Mouse (Mus musculus): ENCODE results near the gene Ilvbl.
"Not testable (repeated sequence)": the region's sequence is repeated elsewhere in the genome, so short reads cannot be mapped to it uniquely, and the experiment has no call there.

Gene Ilvbl

DNA sequence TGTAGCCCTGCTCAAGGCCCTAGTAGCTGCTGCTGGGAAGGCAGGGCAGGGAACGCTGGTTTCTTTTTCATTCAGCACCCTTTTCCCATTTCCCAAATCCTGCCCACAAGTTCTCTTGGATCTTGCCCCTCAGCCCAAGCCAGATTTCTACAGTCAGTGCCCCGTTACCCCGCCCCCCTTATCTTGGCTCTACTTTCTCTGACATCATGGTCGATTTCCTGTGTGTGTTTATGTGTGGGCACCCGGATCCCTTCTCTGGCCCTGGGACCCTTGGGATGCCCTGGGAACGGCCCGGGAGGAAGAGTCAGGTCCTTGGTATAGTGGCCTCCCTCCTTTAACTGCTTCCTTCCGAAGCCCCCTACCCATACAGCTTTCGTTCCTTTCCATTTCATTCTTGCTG is 16.6 kb downstream of the Ilvbl start:
- in situ Hi-C loops (cut with MboI; ENCODE audit: low sequenced_read_pairs): no loop called here

DNA sequence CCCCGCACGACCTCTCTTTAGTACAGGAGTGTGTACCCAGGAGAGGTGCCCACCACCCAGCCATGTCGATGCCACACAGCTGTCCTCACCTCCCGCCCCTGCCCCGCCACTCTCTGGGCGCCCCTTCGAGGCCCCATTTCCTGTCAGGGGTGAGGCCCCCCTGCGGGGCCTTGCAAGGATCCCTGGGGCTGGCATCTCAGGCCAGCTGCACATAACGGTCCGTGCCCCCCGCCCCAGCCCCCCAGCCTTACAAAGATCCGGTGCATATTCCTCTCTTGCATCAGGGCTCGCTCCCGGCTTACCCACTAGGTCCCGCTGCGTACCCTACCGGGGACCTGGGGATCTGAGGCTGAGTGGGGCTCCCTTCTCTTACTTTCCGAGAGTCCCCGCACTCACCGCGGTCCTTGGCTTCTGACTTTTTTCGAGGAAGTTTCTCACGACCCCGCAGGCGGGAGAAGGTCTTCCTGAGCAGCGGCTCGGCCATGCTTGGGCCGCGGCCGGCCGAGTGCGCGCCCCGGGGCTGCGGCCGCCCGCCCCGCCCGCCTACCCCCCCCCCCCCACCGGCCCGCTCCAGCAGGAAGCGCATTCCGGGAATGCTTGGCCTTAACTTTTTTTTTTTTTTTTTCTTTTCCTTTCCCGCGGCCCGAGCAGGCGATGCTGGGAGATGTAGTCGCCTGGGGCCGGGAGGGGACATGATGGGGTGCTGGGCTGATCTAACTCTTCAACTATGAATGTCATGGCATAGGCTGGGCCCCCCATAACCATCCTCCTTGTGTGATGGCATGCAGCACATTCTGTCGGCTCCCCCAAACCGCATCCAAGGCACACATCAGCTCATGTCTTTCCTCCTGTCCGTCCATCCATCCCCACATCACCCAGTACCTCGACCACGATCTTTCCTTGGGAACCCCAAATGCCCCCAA is 17.5 kb downstream of the Ilvbl start, which contains the start of gene Syde1:
Syde1 (minus strand) TSS at position 559 of the 923 bp plus-strand sequence.
- in situ Hi-C loops (cut with MboI; ENCODE audit: low sequenced_read_pairs): no loop called here

DNA sequence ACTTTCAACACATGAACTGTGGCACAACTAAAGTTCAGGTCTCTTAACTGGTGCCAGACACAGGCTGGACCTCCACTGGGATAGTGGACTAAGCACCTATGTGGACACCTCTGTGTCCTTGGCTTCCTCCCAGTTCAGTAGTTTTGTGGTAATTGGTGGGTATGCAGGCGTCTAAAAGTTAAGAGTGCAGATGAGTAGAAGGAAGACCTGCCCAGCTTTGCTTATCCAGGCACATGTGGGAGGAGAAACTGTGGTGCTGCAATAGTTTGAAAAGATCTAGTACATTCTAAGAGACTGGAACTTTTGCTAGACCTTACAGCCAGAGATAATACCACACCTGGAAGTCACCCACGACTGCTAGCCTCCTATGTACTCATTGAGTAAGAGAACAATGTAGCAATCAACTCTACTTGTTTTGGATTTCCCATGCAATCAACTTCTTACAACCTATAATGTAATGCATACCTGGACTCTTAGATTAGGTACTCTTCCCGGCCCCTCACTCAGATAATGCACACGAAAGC is 18.8 kb downstream of the Ilvbl start:
- in situ Hi-C loops (cut with MboI; ENCODE audit: low sequenced_read_pairs): no loop called here

DNA sequence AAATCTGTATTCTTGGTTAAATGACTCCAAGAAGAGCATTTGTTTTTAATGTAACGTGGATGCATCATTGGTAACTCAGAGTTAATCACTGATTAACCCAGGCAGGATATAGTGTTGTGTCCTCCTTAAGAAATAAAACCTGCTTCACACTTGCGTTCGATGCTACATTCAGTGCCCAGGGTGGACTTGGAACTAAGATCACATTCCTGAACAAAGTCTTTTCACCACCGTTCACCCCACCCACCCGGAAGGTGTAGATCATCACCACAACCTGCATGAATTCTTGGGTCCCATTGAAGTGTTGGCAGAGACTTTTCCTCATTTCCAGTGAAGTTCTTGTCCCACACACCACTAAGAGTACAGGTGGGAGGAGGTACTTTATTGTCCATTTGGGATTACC is 19.6 kb downstream of the Ilvbl start:
- in situ Hi-C loops (cut with MboI; ENCODE audit: low sequenced_read_pairs): no loop called here

DNA sequence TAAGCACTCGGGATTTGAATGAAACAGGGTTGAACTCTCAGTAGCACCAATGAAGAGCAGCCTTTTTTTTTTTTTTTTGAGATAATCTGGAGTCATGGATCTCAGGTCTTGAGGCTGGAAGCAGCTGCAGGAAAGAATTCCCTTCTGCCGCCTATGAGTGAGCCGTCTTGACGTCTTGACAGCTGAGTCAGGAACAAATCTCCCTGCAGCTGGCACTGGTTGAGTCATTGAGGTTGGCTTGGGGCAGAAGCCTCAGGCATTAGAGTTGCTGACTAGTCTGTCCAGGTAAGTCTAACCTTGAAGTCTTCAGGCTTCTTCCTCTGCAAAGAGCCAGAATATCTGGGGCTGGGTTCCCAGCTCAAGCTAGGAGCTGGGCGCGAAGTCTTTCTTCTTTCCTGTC is 20.0 kb downstream of the Ilvbl start:
- in situ Hi-C loops (cut with MboI; ENCODE audit: low sequenced_read_pairs): no loop called here

DNA sequence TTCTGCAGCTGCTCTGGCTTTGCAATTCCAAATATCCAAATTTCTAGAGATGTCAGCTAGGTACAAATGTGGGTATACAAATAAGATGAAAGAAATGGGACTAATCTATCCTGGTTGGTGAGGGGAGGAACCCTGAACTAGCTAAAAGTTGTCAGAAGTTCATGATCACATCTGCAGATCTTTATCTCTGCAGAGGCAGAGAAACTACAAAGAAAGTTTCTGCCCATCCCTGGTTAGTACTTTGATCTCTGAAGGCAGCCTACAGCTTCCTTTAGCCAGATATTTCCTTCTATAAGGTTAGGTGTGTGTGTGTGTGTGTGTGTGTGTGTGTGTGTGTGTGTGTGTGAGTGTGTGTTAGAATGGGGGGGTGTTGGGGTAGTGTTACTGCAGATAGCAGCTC is 20.4 kb downstream of the Ilvbl start:
- in situ Hi-C loops (cut with MboI; ENCODE audit: low sequenced_read_pairs): no loop called here

DNA sequence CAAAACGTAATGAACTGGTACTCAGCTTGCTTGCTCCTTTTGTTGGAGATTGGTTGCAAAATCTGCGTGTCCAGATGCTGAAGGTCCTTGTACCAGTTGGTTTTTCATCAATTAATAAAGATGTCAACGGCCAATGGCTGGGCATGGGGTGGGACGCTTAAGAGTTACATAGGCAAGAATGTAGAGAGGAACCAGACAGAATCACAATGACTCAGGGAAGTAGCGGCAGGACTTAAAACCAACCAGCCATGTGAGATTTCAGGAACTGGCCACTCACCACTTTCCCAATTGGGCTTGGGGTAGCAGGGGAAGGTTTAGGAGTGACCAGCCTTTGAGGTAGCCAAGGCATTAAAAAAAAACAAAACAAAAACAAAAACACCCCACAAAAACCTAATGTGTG is 25.7 kb downstream of the Ilvbl start:
- in situ Hi-C loops (cut with MboI; ENCODE audit: low sequenced_read_pairs): no loop called here

DNA sequence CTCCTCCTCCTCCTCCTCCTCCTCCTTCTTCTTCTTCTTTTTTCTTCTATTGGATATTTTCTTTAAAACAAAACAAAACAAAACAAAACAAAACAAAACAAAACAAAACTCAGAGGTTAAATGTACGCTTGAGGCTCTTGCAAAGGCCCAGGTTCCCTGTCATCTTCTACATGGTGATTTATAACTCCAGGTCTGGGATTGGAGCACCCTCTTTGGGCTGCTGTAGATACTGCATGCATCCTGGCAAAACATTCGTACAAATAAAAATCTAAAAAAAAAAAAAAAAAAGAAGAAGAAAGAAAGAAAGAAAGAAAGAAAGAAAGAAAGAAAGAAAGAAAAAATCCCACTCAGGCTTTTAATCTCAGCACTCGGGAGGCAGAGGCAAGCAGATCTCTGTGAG is 30.9 kb downstream of the Ilvbl start:
- in situ Hi-C loops (cut with MboI; ENCODE audit: low sequenced_read_pairs): no loop called here

DNA sequence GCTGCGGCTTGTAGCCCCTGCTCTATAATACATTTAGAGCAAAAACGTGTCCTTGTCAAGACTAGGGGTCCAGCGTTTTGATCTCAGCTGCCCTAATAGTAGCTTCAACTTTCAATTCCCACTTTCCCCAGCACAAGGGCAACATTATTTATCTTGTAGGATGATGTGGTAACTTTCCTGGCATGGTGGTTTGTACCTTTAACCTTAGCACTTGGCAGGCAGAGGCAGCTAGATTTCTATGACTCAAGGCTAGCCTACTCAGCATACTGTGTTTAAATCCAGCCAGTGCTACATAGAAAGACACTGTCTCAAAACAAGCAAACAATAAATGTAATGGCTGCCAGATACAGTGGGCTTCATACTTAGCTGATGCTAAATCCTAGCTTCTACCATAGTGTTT is 33.5 kb downstream of the Ilvbl start:
- in situ Hi-C loops (cut with MboI; ENCODE audit: low sequenced_read_pairs): no loop called here

DNA sequence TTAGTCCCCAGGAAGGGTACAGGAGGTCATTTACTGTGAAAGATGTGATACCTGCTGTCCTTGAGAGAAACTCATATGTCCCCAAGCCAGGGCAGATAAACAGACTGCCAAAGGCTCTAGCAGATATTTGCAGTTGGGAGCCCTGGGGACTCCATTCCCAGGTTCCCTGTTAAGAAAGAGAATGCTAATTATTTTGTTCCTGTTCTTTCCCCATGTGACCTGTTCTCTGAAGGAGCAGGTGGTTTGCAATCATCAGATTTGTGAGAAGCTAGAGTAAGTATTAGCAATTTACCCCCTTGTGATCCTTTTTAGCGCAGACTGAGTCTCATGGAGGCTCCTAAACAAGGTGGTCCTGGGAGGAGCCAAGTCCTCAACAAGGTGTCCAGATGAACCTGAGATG is 43.8 kb downstream of the Ilvbl start, which contains the start of gene Olfr1357:
Olfr1357 (minus strand) TSS at position 101 of the 400 bp plus-strand sequence.
- in situ Hi-C loops (cut with MboI; ENCODE audit: low sequenced_read_pairs): no loop called here

DNA sequence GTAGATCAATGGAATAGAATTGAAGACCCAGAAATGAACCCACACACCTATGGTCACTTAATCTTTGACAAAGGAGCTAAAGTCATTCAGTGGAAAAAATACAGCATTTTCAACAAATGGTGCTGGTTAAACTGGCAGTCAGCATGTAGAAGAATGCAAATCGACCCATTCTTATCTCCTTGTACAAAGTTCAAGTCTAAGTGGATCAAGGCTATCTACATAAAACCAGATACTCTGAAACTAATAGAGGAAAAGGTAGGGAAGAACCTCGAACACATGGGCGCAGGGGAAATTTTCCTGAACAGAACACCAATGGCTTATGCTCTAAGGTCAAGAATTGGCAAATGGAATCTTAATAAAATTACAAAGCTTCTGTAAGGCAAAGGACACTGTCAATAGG is 49.0 kb downstream of the Ilvbl start:
- in situ Hi-C loops (cut with MboI; ENCODE audit: low sequenced_read_pairs): not testable (repeated sequence)

DNA sequence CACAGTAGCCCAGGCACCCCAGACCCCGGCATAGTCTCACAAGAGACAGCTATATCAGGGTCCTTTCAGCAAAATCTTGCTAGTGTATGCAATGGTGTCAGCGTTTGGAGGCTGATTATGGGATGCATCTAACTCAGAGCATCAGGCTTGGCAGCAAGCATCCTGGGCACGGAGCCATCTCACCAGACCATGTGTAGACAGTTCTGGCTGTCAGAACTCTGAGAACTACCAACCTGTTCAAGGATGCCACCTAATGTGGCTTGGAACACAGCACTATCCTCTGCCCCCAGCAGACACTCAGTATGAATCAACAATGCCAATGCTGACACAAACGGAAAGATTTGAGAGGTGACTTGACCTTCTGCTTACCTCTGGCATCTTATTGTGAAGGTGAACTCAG is 56.0 kb downstream of the Ilvbl start:
- in situ Hi-C loops (cut with MboI; ENCODE audit: low sequenced_read_pairs): no loop called here

DNA sequence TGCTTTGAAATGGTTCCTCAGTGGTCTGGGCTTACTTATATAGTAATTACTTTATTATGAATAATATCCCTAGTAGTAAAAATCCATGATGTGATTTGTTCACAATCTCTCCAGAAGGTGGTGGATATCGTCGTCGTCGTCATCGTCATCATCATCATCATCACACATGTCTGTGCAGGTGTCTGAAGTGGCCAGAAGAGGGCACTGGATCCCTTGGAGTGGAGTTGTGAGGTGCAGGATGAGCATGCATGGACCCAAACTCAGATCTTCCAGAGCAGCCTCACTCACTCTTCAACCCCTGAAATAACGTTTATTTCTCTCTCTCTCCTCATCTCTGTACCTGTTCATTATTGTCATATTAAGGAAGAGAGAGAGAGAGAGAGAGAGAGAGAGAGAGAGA is 58.2 kb downstream of the Ilvbl start:
- in situ Hi-C loops (cut with MboI; ENCODE audit: low sequenced_read_pairs): no loop called here

Data from CH12F3 (cell line).